Mouse (Mus musculus) limb, embryonic 15.5 days (tissue): ENCODE data around the gene Tiam2. TPM values are rescaled to one million over a fixed set of nuclear protein-coding genes. Genes with fewer than 3 reads are reported as not detected.

ENCODE experiments used
- ATAC-seq: fragments of 200-750 bp; cut with Nextera tagmentation; 2 replicates; pipeline ENCODE4 v1.8.0; 2017; ENCODE audit warnings: low read depth, moderate TSS enrichment; ENCODE audit not compliant: insufficient number of reproducible peaks, low FRiP score, low TSS enrichment
- H3K27ac ChIP-seq: fragments of 300-500 bp; sonication (generic); 2 replicates; pipeline ENCODE4 v1.5.1; 2015; ENCODE audit warnings: moderate library complexity, mild to moderate bottlenecking, inconsistent platforms
- H3K27me3 ChIP-seq: fragments of 300-500 bp; sonication (generic); 2 replicates; pipeline ENCODE4 v1.6.1; 2015; ENCODE audit warnings: inconsistent platforms
- H3K36me3 ChIP-seq: fragments of 300-500 bp; sonication (generic); 2 replicates; pipeline ENCODE4 v1.6.1; 2015; ENCODE audit warnings: inconsistent platforms
- H3K4me1 ChIP-seq: fragments of 300-500 bp; sonication (generic); 2 replicates; pipeline ENCODE4 v1.6.1; 2015; ENCODE audit warnings: inconsistent platforms
- H3K4me2 ChIP-seq: fragments of 300-500 bp; sonication (generic); 2 replicates; pipeline ENCODE4 v1.6.1; 2015; ENCODE audit warnings: mild to moderate bottlenecking, inconsistent platforms
- H3K4me3 ChIP-seq: fragments of 300-500 bp; sonication (generic); 2 replicates; pipeline ENCODE4 v1.5.1; 2015; ENCODE audit warnings: mild to moderate bottlenecking, inconsistent platforms
- H3K9ac ChIP-seq: fragments of 300-500 bp; sonication (generic); 2 replicates; pipeline ENCODE4 v1.6.1; 2015; ENCODE audit warnings: inconsistent platforms
- H3K9me3 ChIP-seq: fragments of 300-500 bp; sonication (generic); 2 replicates; pipeline ENCODE4 v1.6.1; 2016; ENCODE audit warnings: inconsistent platforms
- WGBS: fragments of 180-500 bp; shearing (Covaris S2); methylation state at CpG from one replicate; pipeline ENCODE4 v1.1.7; 2015; 5-methylcytosine and 5-hydroxymethylcytosine counted together
- polyA plus RNA-seq: library from polyadenylated mRNA; unstranded; fragments of >200 nt; fragmentation: Nextera tagmentation; extraction: Ambion mirVana; gene quantifications from 2 replicates; pipeline ENCODE4 v1.2.1, GENCODE M21; 2015

Gene Tiam2
- polyA plus RNA-seq, result 17.8 and 19.2 TPM in 2 replicates

- peak; percentile 88 for ATAC-seq
- Histone ChIP-seq H3K27ac (peak within 1 kb of the TSS; percentile 87), H3K9ac (peak within 1 kb of the TSS; percentile 61), H3K9me3 (no peaks in the 10 kb centered on the region), H3K4me3 (peak within 1 kb of the TSS; percentile 72), H3K4me2 (peak within 1 kb of the TSS; percentile 64), H3K27me3 (no peaks in the 10 kb centered on the region), H3K36me3 (no peaks in the 10 kb centered on the region), H3K4me1 (peaks cover 23% of the 10 kb centered on the region)
- under 1% methylated on average over 48 of the region's 55 CpGs for WGBS
These were observed at the start of gene Tiam2 for GRCm38 (mm10) chr17:3326148-3326902. TSS of gene Tiam2 (plus strand) at chr17:3326573.

GRCm38 (mm10) chr17:3280321-3280720 lies 46.1 kb upstream of the Tiam2 start:
- Histone ChIP-seq H3K9ac (no peak overlapping the region), H3K4me2 (no peak overlapping the region), H3K4me3 (no peak overlapping the region), H3K27ac (peak overlapping the region; percentile 77), H3K36me3 (no peaks in the 10 kb centered on the region), H3K4me1 (peaks cover 46% of the 10 kb centered on the region), H3K9me3 (no peaks in the 10 kb centered on the region), H3K27me3 (no peaks in the 10 kb centered on the region)
- no peak for ATAC-seq
- 17% methylated on average over 2 of the region's 2 CpGs for WGBS

- H3K9me3 ChIP-seq, result no peaks in the 10 kb centered on the region
- H3K4me1 ChIP-seq, result peaks cover 57% of the 10 kb centered on the region
- H3K9ac ChIP-seq, result no peak overlapping the region
- H3K27ac ChIP-seq, result peak overlapping the region; percentile 86
- 20% methylated on average over 5 of the region's 5 CpGs for WGBS
- no peaks in the 10 kb centered on the region for H3K27me3 ChIP-seq
- peak; percentile 54; the same call in 1 of the 2 replicates for ATAC-seq
- no peak overlapping the region for H3K4me3 ChIP-seq
- H3K36me3 ChIP-seq, result no peaks in the 10 kb centered on the region
- H3K4me2 ChIP-seq, result no peak overlapping the region
These were observed 44.4 kb upstream of the Tiam2 start for GRCm38 (mm10) chr17:3281939-3282338.

- H3K4me1 ChIP-seq, result peaks cover 48% of the 10 kb centered on the region
These were observed 41.2 kb upstream of the Tiam2 start for GRCm38 (mm10) chr17:3285030-3285671.

GRCm38 (mm10) chr17:3286123-3286825 lies 40.1 kb upstream of the Tiam2 start:
- ATAC-seq, result no peak
- H3K9me3 ChIP-seq, result no peaks in the 10 kb centered on the region
- H3K9ac ChIP-seq, result no peak overlapping the region
- 58% methylated on average over 8 of the region's 8 CpGs for WGBS
- peaks cover 39% of the 10 kb centered on the region for H3K4me1 ChIP-seq
- H3K27me3 ChIP-seq, result no peaks in the 10 kb centered on the region
- no peak overlapping the region for H3K4me3 ChIP-seq
- H3K36me3 ChIP-seq, result no peaks in the 10 kb centered on the region
- H3K4me2 ChIP-seq, result no peak overlapping the region
- peak overlapping the region; percentile 84 for H3K27ac ChIP-seq

More at GRCm38 (mm10) chr17:3285030-3285671, 41.2 kb upstream of the Tiam2 start:
- H3K4me3 ChIP-seq, result no peak overlapping the region
- no peak overlapping the region for H3K9ac ChIP-seq
- no peaks in the 10 kb centered on the region for H3K27me3 ChIP-seq
- H3K36me3 ChIP-seq, result no peaks in the 10 kb centered on the region
- H3K27ac ChIP-seq, result peak overlapping the region; percentile 84
- H3K9me3 ChIP-seq, result no peaks in the 10 kb centered on the region
- no peak overlapping the region for H3K4me2 ChIP-seq
- WGBS, result 27% methylated on average over 8 of the region's 8 CpGs
- ATAC-seq, result peak; percentile 67

GRCm38 (mm10) chr17:3288341-3288740 lies 38.0 kb upstream of the Tiam2 start:
- Histone ChIP-seq H3K27ac (no peak overlapping the region), H3K4me2 (no peak overlapping the region), H3K27me3 (no peaks in the 10 kb centered on the region), H3K4me3 (no peak overlapping the region), H3K36me3 (0 out of 2 replicates have a peak, but pooled peaks cover 6% of the 10 kb centered on the region), H3K9ac (no peak overlapping the region), H3K4me1 (peaks cover 21% of the 10 kb centered on the region), H3K9me3 (no peaks in the 10 kb centered on the region)
- ATAC-seq, result no peak
- 23% methylated on average over 6 of the region's 6 CpGs for WGBS

- H3K9ac ChIP-seq, result no peak overlapping the region
- WGBS, result 26% methylated on average over 2 of the region's 2 CpGs
- 0 out of 2 replicates have a peak, but pooled peaks cover 6% of the 10 kb centered on the region for H3K36me3 ChIP-seq
- no peaks in the 10 kb centered on the region for H3K9me3 ChIP-seq
- no peak for ATAC-seq
- peaks cover 10% of the 10 kb centered on the region; the same call in 1 of the 2 replicates for H3K4me1 ChIP-seq
- H3K27me3 ChIP-seq, result no peaks in the 10 kb centered on the region
- H3K27ac ChIP-seq, result no peak overlapping the region
- no peak overlapping the region for H3K4me2 ChIP-seq
- H3K4me3 ChIP-seq, result no peak overlapping the region
These were observed 31.3 kb upstream of the Tiam2 start for GRCm38 (mm10) chr17:3295097-3295496.

GRCm38 (mm10) chr17:3299487-3299886 lies 26.9 kb upstream of the Tiam2 start:
- no peak for ATAC-seq
- Histone ChIP-seq H3K4me1 (peaks cover 8% of the 10 kb centered on the region; the same call in 1 of the 2 replicates), H3K9ac (no peak overlapping the region), H3K4me2 (no peak overlapping the region), H3K27ac (no peak overlapping the region), H3K36me3 (no peaks in the 10 kb centered on the region), H3K9me3 (no peaks in the 10 kb centered on the region), H3K4me3 (no peak overlapping the region), H3K27me3 (no peaks in the 10 kb centered on the region)
- 50% methylated on average over 6 of the region's 6 CpGs for WGBS

GRCm38 (mm10) chr17:3305926-3306325 lies 20.4 kb upstream of the Tiam2 start:
- H3K4me2 ChIP-seq, result no peak overlapping the region
- H3K4me1 ChIP-seq, result no peaks in the 10 kb centered on the region
- H3K27ac ChIP-seq, result 0 out of 2 replicates have a peak overlapping the region, but pooled peaks have one; percentile 5
- H3K4me3 ChIP-seq, result no peak overlapping the region
- no peaks in the 10 kb centered on the region; the same call in 1 of the 2 replicates for H3K36me3 ChIP-seq
- WGBS, result 18% methylated on average over 2 of the region's 2 CpGs
- H3K9me3 ChIP-seq, result no peaks in the 10 kb centered on the region
- no peak overlapping the region for H3K9ac ChIP-seq
- ATAC-seq, result peak; percentile 55; the same call in 1 of the 2 replicates
- no peaks in the 10 kb centered on the region for H3K27me3 ChIP-seq

GRCm38 (mm10) chr17:3313711-3314624 lies 12.4 kb upstream of the Tiam2 start:
- H3K27ac ChIP-seq, result peak overlapping the region; percentile 75
- H3K4me3 ChIP-seq, result peak overlapping the region; percentile 41
- peak; percentile 96 for ATAC-seq
- H3K9ac ChIP-seq, result no peak overlapping the region
- 6% methylated on average over 58 of the region's 60 CpGs for WGBS
- H3K9me3 ChIP-seq, result no peaks in the 10 kb centered on the region
- peaks cover 9% of the 10 kb centered on the region; the same call in 1 of the 2 replicates for H3K4me1 ChIP-seq
- H3K36me3 ChIP-seq, result no peaks in the 10 kb centered on the region
- H3K27me3 ChIP-seq, result no peaks in the 10 kb centered on the region
- H3K4me2 ChIP-seq, result peak overlapping the region; percentile 50

- Histone ChIP-seq H3K27ac (peak overlapping the region; percentile 75), H3K27me3 (no peaks in the 10 kb centered on the region), H3K4me1 (peaks cover 9% of the 10 kb centered on the region; the same call in 1 of the 2 replicates), H3K9me3 (no peaks in the 10 kb centered on the region), H3K36me3 (no peaks in the 10 kb centered on the region), H3K4me3 (peak overlapping the region; percentile 41), H3K9ac (no peak overlapping the region), H3K4me2 (peak overlapping the region; percentile 50)
- WGBS, result 15% methylated on average over 3 of the region's 3 CpGs
- ATAC-seq, result peak; percentile 26; the same call in 1 of the 2 replicates
These were observed 11.8 kb upstream of the Tiam2 start for GRCm38 (mm10) chr17:3314625-3315020.
